Mouse (Mus musculus): ENCODE results near the gene Arhgap27.
"Not testable (repeated sequence)": the region's sequence is repeated elsewhere in the genome, so short reads cannot be mapped to it uniquely, and the experiment has no call there.

Gene Arhgap27

DNA sequence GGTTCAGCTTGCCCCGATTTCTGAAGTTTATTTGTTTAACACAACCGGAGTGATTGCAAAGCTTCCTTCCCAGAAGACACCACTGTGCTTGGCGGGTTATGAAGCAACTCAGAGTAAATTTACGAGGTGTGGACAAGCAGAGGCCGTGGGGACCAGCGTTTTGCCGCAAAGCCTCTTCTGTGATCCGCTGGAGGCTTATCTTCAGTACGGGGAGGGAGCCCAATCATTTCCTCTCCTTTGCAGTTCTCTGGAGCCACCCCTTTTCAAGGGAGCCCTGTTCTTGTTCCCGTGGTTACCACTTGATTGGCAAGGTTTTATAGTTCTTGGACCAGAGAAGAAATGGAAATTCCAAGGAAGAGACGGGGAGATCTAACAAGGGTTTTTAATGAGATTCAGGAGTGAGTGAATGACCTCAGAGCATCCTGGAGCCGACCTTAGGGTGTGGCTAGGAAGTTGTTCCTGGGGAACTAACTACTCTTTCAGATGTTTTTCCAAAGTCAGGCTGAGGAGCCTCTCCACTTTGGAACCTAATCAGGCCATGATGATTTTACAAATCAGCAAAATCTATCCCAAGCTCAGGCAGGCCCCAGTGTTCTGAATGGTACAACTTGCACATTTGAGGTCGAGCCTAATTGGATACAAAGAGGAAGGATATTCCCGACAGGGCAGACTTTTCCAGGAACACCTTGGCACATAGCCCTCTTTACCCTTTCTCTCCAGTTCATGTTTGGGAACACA lies 71.2 kb downstream of the Arhgap27 start:
- DNase-seq: peak; percentile 46 to 71

- not testable (repeated sequence) for DNase-seq
Measured at GRCm38 (mm10) chr11:103290841-103291240, 72.7 kb downstream of the Arhgap27 start.

DNA sequence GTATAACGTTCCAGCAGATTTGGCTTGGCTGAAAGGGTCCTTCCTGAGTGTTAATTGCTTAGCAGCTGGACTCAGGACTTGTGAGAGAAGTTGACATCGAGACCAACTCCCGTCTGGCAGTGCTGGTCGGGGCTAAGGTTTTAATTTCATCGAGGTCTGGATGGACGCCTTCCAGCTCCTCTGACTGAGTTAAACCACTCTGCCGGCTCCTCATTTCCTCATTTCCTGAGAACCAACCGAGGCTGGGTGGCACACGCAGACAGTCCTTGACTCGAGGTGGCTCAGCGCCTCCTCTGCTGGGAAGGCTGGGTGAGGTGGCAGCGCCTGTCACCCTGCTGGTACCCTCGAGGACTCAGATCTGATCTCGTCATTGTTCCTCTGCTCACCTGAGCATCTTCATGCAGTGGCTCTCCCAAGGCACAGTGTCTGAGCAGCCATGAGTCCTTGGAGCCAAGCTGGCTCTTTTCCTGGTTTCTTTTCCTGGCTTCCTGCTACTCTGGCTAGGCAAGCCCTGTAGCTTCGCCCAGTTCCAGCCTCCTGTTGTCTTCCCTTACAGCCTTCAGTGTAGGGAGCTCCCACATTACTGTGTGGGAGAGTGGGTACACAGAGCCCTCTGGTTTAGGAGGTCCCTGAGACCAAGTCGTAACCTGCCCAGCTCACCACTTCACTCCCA lies 75.1 kb downstream of the Arhgap27 start:
- DNase-seq: no peak

DNA sequence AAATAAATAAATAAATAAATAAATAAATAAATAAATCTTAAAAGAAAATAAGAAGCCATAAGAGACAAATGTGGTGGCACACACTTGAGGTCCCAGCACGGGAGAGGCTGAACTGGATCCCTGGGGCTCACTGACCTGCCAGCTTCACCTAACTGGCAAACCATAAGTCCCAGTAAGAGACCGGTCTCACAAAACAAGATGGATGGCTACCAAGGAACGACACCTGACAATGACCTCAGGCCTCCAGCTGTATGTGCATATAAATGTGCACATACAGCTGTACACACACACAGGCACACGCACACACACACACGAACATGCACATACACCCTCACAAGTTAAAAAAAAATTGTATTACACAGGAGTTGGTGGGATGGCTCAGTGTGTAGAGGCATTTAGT lies 76.6 kb downstream of the Arhgap27 start:
- DNase-seq: no peak

DNA sequence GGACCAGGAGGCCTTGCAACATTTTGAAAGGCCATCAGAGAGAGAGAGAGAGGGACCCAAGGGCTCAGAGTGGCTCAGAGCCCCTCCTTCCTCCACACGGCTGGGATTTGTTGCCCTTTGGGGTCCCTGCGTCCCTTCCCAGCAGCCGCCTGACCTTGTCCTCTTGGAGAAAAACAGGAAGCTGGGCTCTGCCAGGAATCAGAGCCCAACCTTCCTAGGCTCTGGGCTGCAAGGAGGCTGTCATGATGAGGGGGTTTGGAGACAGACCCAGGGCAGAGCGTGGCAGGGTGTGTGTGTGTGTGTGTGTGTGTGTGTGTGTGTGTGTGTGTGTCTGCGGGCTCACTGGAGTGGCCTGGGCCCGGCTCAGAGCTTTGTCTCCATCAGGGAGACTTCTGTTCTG lies 77.5 kb downstream of the Arhgap27 start:
- DNase-seq: peak; percentile 60 to 62

- DNase-seq: no peak
Measured at GRCm38 (mm10) chr11:103285276-103285675, 78.2 kb downstream of the Arhgap27 start.

GRCm38 (mm10) chr11:103281784-103282183 lies 81.7 kb downstream of the Arhgap27 start:
- no peak for DNase-seq

Data from kidney, postnatal 36 days (tissue).